Mouse (Mus musculus): ENCODE data around the gene Map3k5. TPM values are rescaled to one million over a fixed set of nuclear protein-coding genes. Genes with fewer than 3 reads are reported as not detected.
"Not testable (repeated sequence)": the region's sequence is repeated elsewhere in the genome, so short reads cannot be mapped to it uniquely, and the experiment has no call there.

Gene Map3k5
- polyA plus RNA-seq, 1 experiment from 2014 or later = 1.4 TPM

DNA sequence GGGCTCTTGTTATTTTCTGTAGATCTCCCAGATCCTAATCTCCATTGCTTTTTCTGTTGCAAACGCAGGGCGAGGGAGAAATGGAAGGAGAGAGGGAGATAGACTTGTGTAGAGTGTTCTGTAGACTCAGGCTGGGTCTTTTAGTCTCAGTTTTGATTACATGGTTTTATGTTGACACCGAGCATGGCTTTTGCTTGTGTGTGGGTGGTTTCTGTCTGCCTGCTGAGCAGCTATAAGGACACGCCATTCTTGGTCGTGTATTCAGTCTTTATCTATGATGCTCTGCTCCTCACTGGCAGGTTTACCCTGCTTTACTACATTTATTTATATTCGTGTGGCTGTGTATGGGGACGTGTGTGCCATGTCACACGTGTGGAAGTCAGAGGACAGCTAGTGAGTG, 34.2 kb downstream of the Map3k5 start:
- no peak overlapping the region for H3K4me2 ChIP-seq
- no peaks in the 10 kb centered on the region for H3K36me3 ChIP-seq
- no peak overlapping the region for H3K27ac ChIP-seq
- peaks cover 6% of the 10 kb centered on the region; the same call in 1 of the 2 replicates for H3K4me1 ChIP-seq (replicated peaks)
- H3K4me3 ChIP-seq (replicated peaks) = no peak overlapping the region
- no peaks in the 10 kb centered on the region for H3K27me3 ChIP-seq
- no peak for ATAC-seq (ENCODE audit: insufficient number of reproducible peaks, insufficient read depth, low FRiP score, low TSS enrichment, low read depth)
- WGBS = 90% methylated on average over 8 of the region's 8 CpGs
- no peak overlapping the region for H3K9ac ChIP-seq (replicated peaks)
- no peaks in the 10 kb centered on the region for H3K9me3 ChIP-seq

DNA sequence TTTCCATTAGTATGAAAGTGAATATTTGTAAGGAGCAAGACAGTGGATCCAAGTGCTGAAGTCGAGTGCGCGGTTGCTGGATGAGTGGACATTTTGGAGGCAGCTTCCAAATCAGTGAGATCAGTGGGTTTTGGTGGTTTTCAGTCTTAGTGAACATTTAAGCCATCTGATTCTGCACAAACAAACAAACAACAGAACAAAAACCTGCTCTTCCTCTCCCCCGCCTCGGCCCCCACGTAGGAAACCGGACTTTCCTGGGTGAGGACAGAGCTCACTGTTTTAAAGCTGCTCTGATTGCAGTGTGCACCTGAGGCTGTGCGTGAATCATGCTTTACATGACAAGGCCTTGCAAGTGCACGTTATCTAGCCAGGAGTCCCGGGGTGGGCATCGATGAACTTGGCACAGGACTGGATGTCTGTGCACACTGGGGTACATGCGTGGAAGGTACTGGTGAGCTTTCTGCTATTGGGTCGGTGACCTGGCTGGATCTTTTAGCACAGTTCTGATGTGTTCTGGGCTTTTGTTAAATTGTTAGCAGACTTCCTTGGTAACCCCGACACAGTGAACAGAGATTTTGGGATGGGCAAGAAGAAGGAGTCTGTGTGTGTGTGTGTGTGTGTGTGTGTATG, 35.7 kb downstream of the Map3k5 start:
- Histone ChIP-seq H3K4me3 (replicated peaks) (no peak overlapping the region), H3K9me3 (no peaks in the 10 kb centered on the region), H3K4me1 (replicated peaks) (peaks cover 6% of the 10 kb centered on the region; the same call in 1 of the 2 replicates), H3K27ac (no peak overlapping the region), H3K36me3 (no peaks in the 10 kb centered on the region), H3K27me3 (no peaks in the 10 kb centered on the region), H3K9ac (replicated peaks) (no peak overlapping the region), H3K4me2 (no peak overlapping the region)
- ATAC-seq (ENCODE audit: insufficient number of reproducible peaks, insufficient read depth, low FRiP score, low TSS enrichment, low read depth) = no peak
- 85% methylated on average over 14 of the region's 14 CpGs for WGBS

- not testable (repeated sequence) for ATAC-seq (ENCODE audit: insufficient number of reproducible peaks, insufficient read depth, low FRiP score, low TSS enrichment, low read depth); H3K9me3 ChIP-seq; H3K4me2 ChIP-seq; H3K27me3 ChIP-seq; H3K9ac ChIP-seq (replicated peaks); H3K4me1 ChIP-seq (replicated peaks); H3K36me3 ChIP-seq; H3K4me3 ChIP-seq (replicated peaks); H3K27ac ChIP-seq
- WGBS = 74% methylated on average over 6 of the region's 7 CpGs
Observed at GRCm38 (mm10) chr10:19971491-19971890, 37.2 kb downstream of the Map3k5 start.

- H3K4me3 ChIP-seq (replicated peaks) = no peak overlapping the region
- no peak overlapping the region for H3K27ac ChIP-seq
- no peak for ATAC-seq (ENCODE audit: insufficient number of reproducible peaks, insufficient read depth, low FRiP score, low TSS enrichment, low read depth)
- no peaks in the 10 kb centered on the region for H3K36me3 ChIP-seq
- 82% methylated on average over 12 of the region's 12 CpGs for WGBS
- H3K9me3 ChIP-seq = no peaks in the 10 kb centered on the region
- no peaks in the 10 kb centered on the region for H3K4me1 ChIP-seq (replicated peaks)
- no peak overlapping the region for H3K4me2 ChIP-seq
- H3K9ac ChIP-seq (replicated peaks) = no peak overlapping the region
- no peaks in the 10 kb centered on the region for H3K27me3 ChIP-seq
Observed at GRCm38 (mm10) chr10:19973321-19974108, 39.2 kb downstream of the Map3k5 start.

GRCm38 (mm10) chr10:19977557-19977956, 43.3 kb downstream of the Map3k5 start:
- Histone ChIP-seq H3K27ac (no peak overlapping the region), H3K4me3 (replicated peaks) (no peak overlapping the region), H3K36me3 (no peaks in the 10 kb centered on the region), H3K4me2 (no peak overlapping the region), H3K27me3 (no peaks in the 10 kb centered on the region), H3K9me3 (no peaks in the 10 kb centered on the region), H3K4me1 (replicated peaks) (no peaks in the 10 kb centered on the region), H3K9ac (replicated peaks) (no peak overlapping the region)
- ATAC-seq (ENCODE audit: insufficient number of reproducible peaks, insufficient read depth, low FRiP score, low TSS enrichment, low read depth) = no peak
- WGBS = 77% methylated on average over 3 of the region's 3 CpGs

- H3K4me2 ChIP-seq = no peak overlapping the region
Observed at GRCm38 (mm10) chr10:19978662-19979199, 44.5 kb downstream of the Map3k5 start.

GRCm38 (mm10) chr10:19987736-19988135, 53.5 kb downstream of the Map3k5 start:
- Histone ChIP-seq H3K36me3 (no peaks in the 10 kb centered on the region), H3K27me3 (no peaks in the 10 kb centered on the region), H3K4me2 (no peak overlapping the region), H3K4me3 (replicated peaks) (no peak overlapping the region), H3K4me1 (replicated peaks) (no peaks in the 10 kb centered on the region), H3K27ac (no peak overlapping the region), H3K9me3 (no peaks in the 10 kb centered on the region), H3K9ac (replicated peaks) (no peak overlapping the region)
- ATAC-seq (ENCODE audit: insufficient number of reproducible peaks, insufficient read depth, low FRiP score, low TSS enrichment, low read depth) = no peak
- WGBS = 86% methylated on average over 9 of the region's 9 CpGs

More at GRCm38 (mm10) chr10:19978662-19979199, 44.5 kb downstream of the Map3k5 start:
- H3K4me3 ChIP-seq (replicated peaks) = no peak overlapping the region
- WGBS = 94% methylated on average over 5 of the region's 5 CpGs
- no peaks in the 10 kb centered on the region for H3K4me1 ChIP-seq (replicated peaks)
- H3K27ac ChIP-seq = no peak overlapping the region
- no peaks in the 10 kb centered on the region for H3K36me3 ChIP-seq
- no peak overlapping the region for H3K9ac ChIP-seq (replicated peaks)
- H3K9me3 ChIP-seq = no peaks in the 10 kb centered on the region
- no peaks in the 10 kb centered on the region for H3K27me3 ChIP-seq
- ATAC-seq (ENCODE audit: insufficient number of reproducible peaks, insufficient read depth, low FRiP score, low TSS enrichment, low read depth) = no peak

- H3K27ac ChIP-seq = no peak overlapping the region
- no peaks in the 10 kb centered on the region for H3K9me3 ChIP-seq
- no peaks in the 10 kb centered on the region for H3K4me1 ChIP-seq (replicated peaks)
- no peaks in the 10 kb centered on the region for H3K27me3 ChIP-seq
- H3K36me3 ChIP-seq = no peaks in the 10 kb centered on the region
- no peak overlapping the region for H3K4me3 ChIP-seq (replicated peaks)
- H3K4me2 ChIP-seq = no peak overlapping the region
- no peak for ATAC-seq (ENCODE audit: insufficient number of reproducible peaks, insufficient read depth, low FRiP score, low TSS enrichment, low read depth)
- H3K9ac ChIP-seq (replicated peaks) = no peak overlapping the region
- WGBS = 83% methylated on average over 6 of the region's 6 CpGs
Observed at GRCm38 (mm10) chr10:19989986-19990385, 55.7 kb downstream of the Map3k5 start.

- WGBS = 88% methylated on average over 6 of the region's 6 CpGs
- Histone ChIP-seq H3K27me3 (no peaks in the 10 kb centered on the region), H3K9me3 (no peaks in the 10 kb centered on the region), H3K4me3 (replicated peaks) (no peak overlapping the region), H3K36me3 (no peaks in the 10 kb centered on the region), H3K4me2 (no peak overlapping the region), H3K9ac (replicated peaks) (no peak overlapping the region), H3K4me1 (replicated peaks) (no peaks in the 10 kb centered on the region), H3K27ac (no peak overlapping the region)
- ATAC-seq (ENCODE audit: insufficient number of reproducible peaks, insufficient read depth, low FRiP score, low TSS enrichment, low read depth) = no peak
Observed at GRCm38 (mm10) chr10:19990638-19991037, 56.4 kb downstream of the Map3k5 start.

GRCm38 (mm10) chr10:19991237-19991865, 57.1 kb downstream of the Map3k5 start:
- 73% methylated on average over 3 of the region's 3 CpGs for WGBS

DNA sequence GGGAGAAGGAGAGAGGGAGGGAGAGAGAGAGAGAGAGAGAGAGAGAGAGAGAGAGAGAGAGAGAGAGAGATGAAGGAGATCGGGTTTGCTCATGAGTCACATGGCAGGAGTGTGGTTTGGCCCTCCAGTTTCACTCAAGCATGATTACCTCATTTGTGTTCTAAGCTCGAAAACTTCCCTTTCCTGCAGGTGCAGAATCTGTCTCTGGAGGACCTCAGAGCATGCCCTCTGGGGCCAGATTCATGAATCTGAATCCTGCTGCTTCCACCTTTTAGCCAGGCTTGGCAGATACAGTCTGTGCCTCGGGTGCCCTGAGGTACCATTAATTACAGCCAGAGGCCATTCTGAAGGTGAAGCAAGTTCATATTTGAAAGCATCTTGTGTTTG, 57.6 kb downstream of the Map3k5 start:
- no peak for ATAC-seq (ENCODE audit: insufficient number of reproducible peaks, insufficient read depth, low FRiP score, low TSS enrichment, low read depth)
- Histone ChIP-seq H3K9me3 (no peaks in the 10 kb centered on the region), H3K9ac (replicated peaks) (no peak overlapping the region), H3K27ac (no peak overlapping the region), H3K4me3 (replicated peaks) (no peak overlapping the region), H3K36me3 (no peaks in the 10 kb centered on the region), H3K27me3 (no peaks in the 10 kb centered on the region), H3K4me1 (replicated peaks) (no peaks in the 10 kb centered on the region; the same call in 1 of the 2 replicates), H3K4me2 (no peak overlapping the region)
- WGBS = 46% methylated on average over 3 of the region's 3 CpGs

More at GRCm38 (mm10) chr10:19991237-19991865, 57.1 kb downstream of the Map3k5 start:
- H3K36me3 ChIP-seq = no peaks in the 10 kb centered on the region
- no peak overlapping the region for H3K4me3 ChIP-seq (replicated peaks)
- no peaks in the 10 kb centered on the region for H3K9me3 ChIP-seq
- H3K9ac ChIP-seq (replicated peaks) = no peak overlapping the region
- no peak for ATAC-seq (ENCODE audit: insufficient number of reproducible peaks, insufficient read depth, low FRiP score, low TSS enrichment, low read depth)
- H3K4me2 ChIP-seq = no peak overlapping the region
- no peak overlapping the region for H3K27ac ChIP-seq
- no peaks in the 10 kb centered on the region; the same call in 1 of the 2 replicates for H3K4me1 ChIP-seq (replicated peaks)
- no peaks in the 10 kb centered on the region for H3K27me3 ChIP-seq
